Mouse (Mus musculus): ENCODE data around the gene Atl1.

Atl1 gene

GRCm38 (mm10) chr12:69884053-69884452, 8.4 kb upstream of the Atl1 start:
- no peak for DNase-seq (ENCODE audit: low spot score)

- no peak for DNase-seq (ENCODE audit: low spot score)
Measured at GRCm38 (mm10) chr12:69885170-69885923, 7.1 kb upstream of the Atl1 start.

- DNase-seq (ENCODE audit: low spot score): no peak
Measured at GRCm38 (mm10) chr12:69887776-69888175, 4.6 kb upstream of the Atl1 start.

- DNase-seq (ENCODE audit: low spot score): no peak
Measured at GRCm38 (mm10) chr12:69888345-69888744, 4.1 kb upstream of the Atl1 start.

GRCm38 (mm10) chr12:69890051-69890450, 2.4 kb upstream of the Atl1 start:
- DNase-seq (ENCODE audit: low spot score): no peak

- no peak for DNase-seq (ENCODE audit: low spot score)
Measured at GRCm38 (mm10) chr12:69890476-69890875, 1.9 kb upstream of the Atl1 start.

- no peak for DNase-seq (ENCODE audit: low spot score)
Measured at GRCm38 (mm10) chr12:69891721-69892120, 693 bp upstream of the Atl1 start.

- no peak for DNase-seq (ENCODE audit: low spot score)
Measured at GRCm38 (mm10) chr12:69893927-69894326, 1.5 kb downstream of the Atl1 start.

GRCm38 (mm10) chr12:69895046-69895445, 2.6 kb downstream of the Atl1 start:
- no peak for DNase-seq (ENCODE audit: low spot score)

GRCm38 (mm10) chr12:69898119-69898518, 5.7 kb downstream of the Atl1 start:
- DNase-seq (ENCODE audit: low spot score): no peak

GRCm38 (mm10) chr12:69904991-69905390, 12.6 kb downstream of the Atl1 start:
- no peak for DNase-seq (ENCODE audit: low spot score)

- DNase-seq (ENCODE audit: low spot score): no peak
Measured at GRCm38 (mm10) chr12:69907667-69908510, 15.5 kb downstream of the Atl1 start.

GRCm38 (mm10) chr12:69908511-69908900, 16.1 kb downstream of the Atl1 start:
- no peak for DNase-seq (ENCODE audit: low spot score)

- DNase-seq (ENCODE audit: low spot score): no peak
Measured at GRCm38 (mm10) chr12:69911906-69912305, 19.5 kb downstream of the Atl1 start.

GRCm38 (mm10) chr12:69912737-69913136, 20.3 kb downstream of the Atl1 start:
- no peak for DNase-seq (ENCODE audit: low spot score)

GRCm38 (mm10) chr12:69917870-69918269, 25.5 kb downstream of the Atl1 start:
- DNase-seq (ENCODE audit: low spot score): no peak

- no peak for DNase-seq (ENCODE audit: low spot score)
Measured at GRCm38 (mm10) chr12:69922099-69922498, 29.7 kb downstream of the Atl1 start.

GRCm38 (mm10) chr12:69923128-69923527, 30.7 kb downstream of the Atl1 start:
- no peak for DNase-seq (ENCODE audit: low spot score)

- no peak for DNase-seq (ENCODE audit: low spot score)
Measured at GRCm38 (mm10) chr12:69923603-69924002, 31.2 kb downstream of the Atl1 start.

- peak; percentile 8 for DNase-seq (ENCODE audit: low spot score)
Measured at GRCm38 (mm10) chr12:69924012-69924411, 31.6 kb downstream of the Atl1 start.

- DNase-seq (ENCODE audit: low spot score): no peak
Measured at GRCm38 (mm10) chr12:69926716-69927115, 34.3 kb downstream of the Atl1 start.

GRCm38 (mm10) chr12:69937731-69938130, 45.3 kb downstream of the Atl1 start:
- DNase-seq (ENCODE audit: low spot score): no peak

GRCm38 (mm10) chr12:69939291-69939690, 46.9 kb downstream of the Atl1 start:
- no peak for DNase-seq (ENCODE audit: low spot score)
